Mouse (Mus musculus): Measurements from ENCODE around the gene Zfyve1. TPM values are rescaled to one million over a fixed set of nuclear protein-coding genes. Genes with fewer than 3 reads are reported as not detected.
"Not testable (repeated sequence)": the region's sequence is repeated elsewhere in the genome, so short reads cannot be mapped to it uniquely, and the experiment has no call there.

The Zfyve1 gene
- polyA plus RNA-seq, 1 experiment from 2014 or later, result 13.8 TPM

GRCm38 (mm10) chr12:83617261-83617660 lies 20.2 kb upstream of the Zfyve1 start:
- H3K9ac ChIP-seq, result no peak overlapping the region
- H3K27me3 ChIP-seq (replicated peaks), result no peaks in the 10 kb centered on the region
- H3K4me2 ChIP-seq, result no peak overlapping the region
- ATAC-seq (ENCODE audit: insufficient read depth, low FRiP score, low read depth), result no peak
- WGBS, result 92% methylated on average over 5 of the region's 5 CpGs
- H3K9me3 ChIP-seq, result no peaks in the 10 kb centered on the region
- H3K4me1 ChIP-seq, result no peaks in the 10 kb centered on the region
- no peak overlapping the region for H3K27ac ChIP-seq
- H3K36me3 ChIP-seq, result no peaks in the 10 kb centered on the region
- no peak overlapping the region for H3K4me3 ChIP-seq (replicated peaks)

DNA sequence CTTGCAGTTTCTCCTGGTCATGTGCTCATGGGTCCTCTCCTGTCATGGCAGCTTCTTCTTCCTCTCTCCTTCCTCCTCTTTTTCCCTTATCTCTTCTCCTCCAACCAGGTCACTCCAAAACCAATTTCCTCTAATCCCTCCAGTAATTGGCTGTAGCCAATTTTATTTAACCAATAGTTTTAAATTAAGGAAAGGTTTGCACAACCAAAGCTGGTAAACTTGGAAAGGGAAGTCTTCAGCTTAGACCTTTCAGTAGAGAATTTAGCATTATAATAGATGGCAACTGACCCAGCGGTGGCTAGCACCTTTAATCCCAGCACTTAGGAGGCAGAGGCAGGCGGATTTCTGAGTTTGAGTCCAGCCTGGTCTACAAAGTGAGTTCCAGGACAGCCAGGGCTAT lies 9.4 kb upstream of the Zfyve1 start:
- H3K9me3 ChIP-seq; H3K27me3 ChIP-seq (replicated peaks); H3K4me3 ChIP-seq (replicated peaks); H3K36me3 ChIP-seq; H3K4me2 ChIP-seq; H3K9ac ChIP-seq; H3K4me1 ChIP-seq; ATAC-seq (ENCODE audit: insufficient read depth, low FRiP score, low read depth); H3K27ac ChIP-seq: not testable (repeated sequence)
- WGBS, result 90% methylated on average over 2 of the region's 2 CpGs

DNA sequence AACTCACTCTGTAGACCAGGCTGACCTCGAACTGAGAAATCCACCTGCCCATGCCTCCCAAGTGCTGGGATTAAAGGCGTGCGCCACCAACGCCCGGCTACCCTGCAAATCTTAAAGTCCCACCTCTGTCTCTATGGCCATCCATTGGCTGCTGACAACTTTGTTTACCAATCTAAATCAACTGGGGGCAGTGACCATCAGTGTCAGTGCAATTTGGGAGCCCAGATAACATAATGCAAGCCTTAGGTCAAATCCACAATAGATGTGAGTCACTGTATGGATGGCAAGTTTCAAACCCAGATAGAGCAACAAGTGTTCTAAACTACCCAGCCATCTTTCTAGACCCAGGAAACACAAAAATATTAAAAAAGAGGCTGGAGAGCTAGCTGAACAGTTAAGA lies 5.3 kb upstream of the Zfyve1 start:
- Histone ChIP-seq H3K27me3 (replicated peaks) (no peaks in the 10 kb centered on the region), H3K4me3 (replicated peaks) (no peak overlapping the region), H3K27ac (no peak overlapping the region), H3K36me3 (no peaks in the 10 kb centered on the region), H3K9ac (no peak overlapping the region), H3K4me1 (no peaks in the 10 kb centered on the region), H3K4me2 (no peak overlapping the region), H3K9me3 (no peaks in the 10 kb centered on the region)
- 82% methylated on average over 5 of the region's 5 CpGs for WGBS
- no peak for ATAC-seq (ENCODE audit: insufficient read depth, low FRiP score, low read depth)

DNA sequence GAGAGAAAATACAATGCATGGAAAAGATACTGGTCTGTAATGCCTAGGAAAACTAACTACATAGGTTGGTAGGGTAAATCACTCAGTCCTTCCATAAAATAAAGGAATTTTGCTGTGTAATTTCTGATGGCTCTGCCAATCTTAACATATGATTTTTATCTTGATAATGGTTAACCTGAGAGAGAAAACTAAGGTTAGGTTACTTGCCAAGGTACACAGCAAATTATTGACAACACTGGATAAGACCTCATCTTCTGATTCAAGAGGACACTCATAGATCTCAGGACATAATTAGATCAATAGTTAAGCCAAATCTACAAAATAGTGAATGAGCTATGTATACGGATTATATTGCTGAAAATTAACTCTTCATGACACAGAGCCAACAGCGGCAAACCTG lies 859 bp upstream of the Zfyve1 start:
- H3K9me3 ChIP-seq, result no peaks in the 10 kb centered on the region
- H3K4me1 ChIP-seq, result peaks cover 9% of the 10 kb centered on the region
- H3K4me3 ChIP-seq (replicated peaks), result no peak overlapping the region
- H3K9ac ChIP-seq, result no peak overlapping the region
- H3K27ac ChIP-seq, result no peak overlapping the region
- no peak overlapping the region for H3K4me2 ChIP-seq
- WGBS, result 79% methylated on average over 2 of the region's 2 CpGs
- ATAC-seq (ENCODE audit: insufficient read depth, low FRiP score, low read depth), result no peak
- H3K27me3 ChIP-seq (replicated peaks), result no peaks in the 10 kb centered on the region
- H3K36me3 ChIP-seq, result no peaks in the 10 kb centered on the region; the same call in 1 of the 2 replicates

DNA sequence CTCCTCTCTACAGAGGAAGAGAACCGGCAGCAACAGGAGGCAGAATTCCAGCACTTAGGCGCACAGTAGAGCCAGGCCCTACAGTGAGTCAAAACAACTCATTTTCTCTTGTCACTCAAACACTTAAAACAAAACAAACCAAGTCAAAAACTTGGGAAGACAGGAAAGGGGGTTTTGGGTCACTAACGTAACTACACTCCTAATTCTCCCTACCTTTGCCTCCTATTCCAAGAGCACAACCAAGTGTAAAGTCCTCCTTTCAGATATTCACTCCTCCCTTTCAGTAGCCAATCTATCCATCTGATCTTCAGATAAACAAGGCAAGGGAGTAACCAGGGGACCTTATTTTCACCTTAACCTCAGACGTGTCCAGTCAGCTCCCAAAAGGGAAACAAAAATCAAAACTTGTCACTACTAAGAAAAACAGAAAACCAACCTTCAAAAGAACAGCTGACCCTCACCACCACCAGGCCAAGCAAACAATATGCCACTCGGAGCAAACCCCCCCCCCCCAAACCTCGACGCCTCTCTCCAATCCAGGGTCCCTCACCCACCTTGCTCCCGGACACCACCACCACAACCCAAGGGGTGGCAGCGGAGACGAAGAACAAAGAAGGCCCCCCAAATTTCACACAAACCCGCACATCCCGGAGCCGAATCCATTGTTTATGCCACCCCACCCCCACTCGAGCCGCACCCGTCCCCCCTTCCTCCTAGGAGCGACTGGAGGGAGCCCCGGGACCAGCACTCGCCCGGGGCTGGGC lies 649 bp downstream of the Zfyve1 start:
- Histone ChIP-seq H3K27ac (peak overlapping the region; percentile 80), H3K36me3 (peaks cover 5% of the 10 kb centered on the region; the same call in 1 of the 2 replicates), H3K4me2 (peak overlapping the region; percentile 65), H3K4me1 (peaks cover 9% of the 10 kb centered on the region), H3K9ac (peak overlapping the region; percentile 96), H3K27me3 (replicated peaks) (no peaks in the 10 kb centered on the region), H3K9me3 (no peaks in the 10 kb centered on the region), H3K4me3 (replicated peaks) (peak overlapping the region; percentile 97)
- ATAC-seq (ENCODE audit: insufficient read depth, low FRiP score, low read depth), result no peak; the same call in 1 of the 2 replicates
- 2% methylated on average over 20 of the region's 20 CpGs for WGBS

DNA sequence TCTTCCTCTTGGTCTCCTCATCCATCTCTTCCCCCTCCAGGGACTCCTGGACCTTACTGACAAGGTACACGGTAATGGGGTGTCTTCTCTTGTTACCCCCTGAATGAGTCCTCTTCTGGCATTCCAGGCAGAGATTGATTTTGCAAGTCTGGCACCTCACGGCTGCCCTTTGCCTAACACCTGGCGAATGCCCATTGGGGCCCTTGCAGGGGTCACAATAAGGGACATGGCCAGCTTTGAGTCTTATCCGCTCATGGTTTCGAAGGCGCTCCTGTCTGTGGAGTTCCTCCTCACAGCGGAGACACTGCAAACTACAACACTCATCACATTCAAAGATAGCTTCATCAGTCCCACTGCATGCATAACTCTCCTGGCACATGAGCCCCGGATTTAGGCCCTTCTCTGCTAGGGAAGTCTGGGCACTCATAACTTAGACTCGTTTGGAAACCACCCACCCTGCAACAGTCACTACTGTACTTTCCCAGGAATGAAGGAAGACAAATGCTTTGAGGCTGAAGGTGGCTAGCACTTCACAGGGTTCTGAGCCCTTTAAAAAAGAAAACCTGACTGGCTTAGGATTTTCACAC lies 2.5 kb downstream of the Zfyve1 start:
- H3K27me3 ChIP-seq (replicated peaks), result no peaks in the 10 kb centered on the region
- no peak overlapping the region for H3K4me3 ChIP-seq (replicated peaks)
- H3K27ac ChIP-seq, result no peak overlapping the region
- H3K4me1 ChIP-seq, result peaks cover 9% of the 10 kb centered on the region
- WGBS, result 85% methylated on average over 9 of the region's 9 CpGs
- H3K36me3 ChIP-seq, result peaks cover 14% of the 10 kb centered on the region
- no peak overlapping the region for H3K4me2 ChIP-seq
- no peaks in the 10 kb centered on the region for H3K9me3 ChIP-seq
- no peak overlapping the region for H3K9ac ChIP-seq
- no peak for ATAC-seq (ENCODE audit: insufficient read depth, low FRiP score, low read depth)

GRCm38 (mm10) chr12:83591754-83592501 lies 5.1 kb downstream of the Zfyve1 start:
- H3K9me3 ChIP-seq, result no peaks in the 10 kb centered on the region
- H3K27me3 ChIP-seq (replicated peaks), result no peaks in the 10 kb centered on the region
- no peak for ATAC-seq (ENCODE audit: insufficient read depth, low FRiP score, low read depth)
- H3K27ac ChIP-seq, result no peak overlapping the region
- peaks cover 9% of the 10 kb centered on the region for H3K4me1 ChIP-seq
- no peak overlapping the region for H3K4me3 ChIP-seq (replicated peaks)
- WGBS, result 85% methylated on average over 8 of the region's 8 CpGs
- no peak overlapping the region for H3K4me2 ChIP-seq
- H3K9ac ChIP-seq, result no peak overlapping the region
- peaks cover 22% of the 10 kb centered on the region for H3K36me3 ChIP-seq

- Histone ChIP-seq H3K4me2 (no peak overlapping the region), H3K9ac (no peak overlapping the region), H3K4me1 (no peaks in the 10 kb centered on the region), H3K27ac (no peak overlapping the region), H3K4me3 (replicated peaks) (no peak overlapping the region), H3K9me3 (no peaks in the 10 kb centered on the region), H3K27me3 (replicated peaks) (no peaks in the 10 kb centered on the region), H3K36me3 (peaks cover 23% of the 10 kb centered on the region)
- ATAC-seq (ENCODE audit: insufficient read depth, low FRiP score, low read depth), result no peak
- WGBS, result 91% methylated on average over 5 of the region's 5 CpGs
Observed at GRCm38 (mm10) chr12:83586628-83587027, 10.4 kb downstream of the Zfyve1 start.

- H3K36me3 ChIP-seq, result 0 out of 2 replicates have a peak, but pooled peaks cover 4% of the 10 kb centered on the region
- no peak for ATAC-seq (ENCODE audit: insufficient read depth, low FRiP score, low read depth)
- 89% methylated on average over 4 of the region's 4 CpGs for WGBS
- H3K27ac ChIP-seq, result no peak overlapping the region
- no peak overlapping the region for H3K4me3 ChIP-seq (replicated peaks)
- H3K4me2 ChIP-seq, result no peak overlapping the region
- no peak overlapping the region for H3K9ac ChIP-seq
- H3K4me1 ChIP-seq, result peaks cover 5% of the 10 kb centered on the region; the same call in 1 of the 2 replicates
- H3K9me3 ChIP-seq, result no peaks in the 10 kb centered on the region
- no peaks in the 10 kb centered on the region for H3K27me3 ChIP-seq (replicated peaks)
Observed at GRCm38 (mm10) chr12:83582747-83583146, 14.3 kb downstream of the Zfyve1 start.

GRCm38 (mm10) chr12:83582106-83582505 lies 14.9 kb downstream of the Zfyve1 start:
- Histone ChIP-seq H3K4me1 (peaks cover 5% of the 10 kb centered on the region; the same call in 1 of the 2 replicates), H3K4me2 (no peak overlapping the region), H3K4me3 (replicated peaks) (no peak overlapping the region), H3K27me3 (replicated peaks) (no peaks in the 10 kb centered on the region), H3K9me3 (no peaks in the 10 kb centered on the region), H3K36me3 (0 out of 2 replicates have a peak, but pooled peaks cover 3% of the 10 kb centered on the region), H3K27ac (no peak overlapping the region), H3K9ac (no peak overlapping the region)
- no peak for ATAC-seq (ENCODE audit: insufficient read depth, low FRiP score, low read depth)
- WGBS, result 52% methylated on average over 4 of the region's 4 CpGs

- Histone ChIP-seq H3K9ac (no peak overlapping the region), H3K27me3 (replicated peaks) (no peaks in the 10 kb centered on the region), H3K9me3 (no peaks in the 10 kb centered on the region), H3K4me3 (replicated peaks) (no peak overlapping the region), H3K4me2 (no peak overlapping the region), H3K36me3 (peaks cover 5% of the 10 kb centered on the region; the same call in 1 of the 2 replicates), H3K4me1 (peaks cover 5% of the 10 kb centered on the region; the same call in 1 of the 2 replicates), H3K27ac (no peak overlapping the region)
- ATAC-seq (ENCODE audit: insufficient read depth, low FRiP score, low read depth), result no peak
- WGBS, result 87% methylated on average over 3 of the region's 3 CpGs
Observed at GRCm38 (mm10) chr12:83580283-83580682, 16.7 kb downstream of the Zfyve1 start.
